Mouse (Mus musculus): ENCODE results near the gene Cfap43.

Cfap43 gene

DNA sequence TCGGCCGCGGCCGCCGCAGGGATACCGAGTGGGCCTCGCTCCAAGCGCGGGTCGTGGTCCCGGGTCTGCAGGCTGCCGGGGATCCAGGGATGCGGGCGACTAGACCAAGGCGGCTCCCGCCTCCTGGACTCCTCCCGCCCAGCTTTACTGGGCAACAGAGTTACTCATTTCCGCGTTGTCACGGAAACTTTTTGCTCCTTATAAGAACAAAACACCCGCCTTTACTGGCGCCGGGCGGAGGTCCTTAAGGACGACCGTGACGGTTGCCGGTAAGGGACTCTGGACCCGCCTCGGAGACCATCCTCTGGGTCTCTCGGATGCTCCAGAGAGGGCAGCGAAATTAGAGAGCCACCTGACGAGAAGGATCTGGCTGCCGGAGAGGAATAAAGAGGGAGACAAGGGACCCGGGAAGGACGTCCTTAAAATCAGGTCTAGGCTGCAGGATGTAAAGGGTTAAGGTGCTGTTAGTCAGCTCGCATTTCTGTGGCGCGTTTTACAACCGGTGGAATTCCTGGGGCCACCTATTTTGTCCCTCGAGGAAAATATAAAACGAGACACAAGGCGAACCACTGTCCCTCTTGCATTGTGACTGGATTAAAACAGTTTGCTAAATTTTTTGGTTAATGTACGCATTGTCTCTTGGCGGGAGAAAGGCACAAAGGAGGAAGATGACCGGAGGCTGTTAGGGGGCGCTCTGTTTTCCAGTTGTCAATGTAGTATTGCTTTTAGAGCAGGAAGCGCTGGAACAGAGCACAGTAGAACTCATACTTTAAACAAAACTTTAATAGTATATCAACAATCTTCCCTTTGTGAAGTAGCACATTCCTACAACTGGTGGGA, at the start of gene Cfap43, which contains the start of gene Itprip:
Gene Cfap43 (minus strand): TSS at position 162 of the 840 bp plus-strand sequence.
Gene Itprip (minus strand): TSS at position 174 of the 840 bp plus-strand sequence.
- DNase-seq, result peak; percentile 90

DNA sequence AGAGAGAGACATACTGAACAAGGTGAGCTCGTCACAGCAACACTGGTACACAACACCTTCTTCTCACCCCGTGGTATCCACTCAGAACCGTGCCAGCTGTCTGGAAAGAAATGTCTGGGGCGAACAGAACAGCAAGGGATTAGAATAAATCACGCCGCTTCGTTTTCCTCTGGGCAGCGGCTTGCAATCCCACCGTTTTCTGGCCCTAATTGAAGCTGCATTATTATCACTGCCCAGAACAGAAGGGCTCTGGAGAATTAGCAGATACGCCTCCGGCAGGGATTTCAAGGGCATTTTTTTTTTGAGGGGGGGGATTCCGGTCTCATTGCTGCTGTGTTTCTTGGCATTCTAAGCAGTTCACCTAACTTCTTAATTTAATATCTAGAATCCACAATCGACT, 39.1 kb upstream of the Cfap43 start:
- DNase-seq, result no peak

DNA sequence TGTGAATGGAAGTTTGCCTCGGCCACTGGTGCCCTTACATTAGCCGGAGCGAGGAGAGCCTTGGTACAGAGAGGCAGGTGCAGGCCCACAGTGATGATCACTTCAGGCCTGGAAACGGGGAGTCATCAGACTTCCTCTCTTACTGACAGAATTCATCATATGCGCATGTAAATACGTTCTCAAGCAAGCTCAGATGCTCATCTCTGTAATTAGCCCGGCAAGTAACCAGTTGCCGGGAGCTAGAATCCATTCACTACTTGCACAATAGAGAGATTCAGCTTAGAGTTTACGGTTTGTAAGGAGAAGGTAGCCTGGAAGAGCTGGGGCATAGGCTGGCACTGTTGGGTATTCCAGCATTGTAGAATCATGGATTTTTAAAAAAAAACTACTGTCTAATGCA, 34.1 kb upstream of the Cfap43 start:
- DNase-seq, result no peak

DNA sequence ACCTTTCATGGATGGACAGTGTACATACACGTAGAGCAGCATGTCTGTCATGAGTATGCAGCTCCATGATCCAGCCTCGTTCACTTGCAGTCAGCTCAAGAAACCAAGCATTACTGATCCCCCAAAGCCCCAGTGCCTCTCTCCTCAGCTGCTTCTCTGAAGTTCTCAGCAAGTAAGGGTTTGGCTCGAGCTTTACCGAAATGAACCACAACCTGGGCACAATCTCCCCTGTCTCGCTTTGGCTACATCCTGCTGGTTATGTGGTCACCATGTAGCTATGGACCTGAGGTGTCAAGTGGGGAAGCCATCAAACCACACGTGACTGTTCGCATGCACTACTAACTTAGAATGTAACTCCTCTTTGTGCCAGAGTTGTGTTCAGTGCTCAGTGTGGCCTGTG, 31.9 kb upstream of the Cfap43 start:
- no peak for DNase-seq

DNA sequence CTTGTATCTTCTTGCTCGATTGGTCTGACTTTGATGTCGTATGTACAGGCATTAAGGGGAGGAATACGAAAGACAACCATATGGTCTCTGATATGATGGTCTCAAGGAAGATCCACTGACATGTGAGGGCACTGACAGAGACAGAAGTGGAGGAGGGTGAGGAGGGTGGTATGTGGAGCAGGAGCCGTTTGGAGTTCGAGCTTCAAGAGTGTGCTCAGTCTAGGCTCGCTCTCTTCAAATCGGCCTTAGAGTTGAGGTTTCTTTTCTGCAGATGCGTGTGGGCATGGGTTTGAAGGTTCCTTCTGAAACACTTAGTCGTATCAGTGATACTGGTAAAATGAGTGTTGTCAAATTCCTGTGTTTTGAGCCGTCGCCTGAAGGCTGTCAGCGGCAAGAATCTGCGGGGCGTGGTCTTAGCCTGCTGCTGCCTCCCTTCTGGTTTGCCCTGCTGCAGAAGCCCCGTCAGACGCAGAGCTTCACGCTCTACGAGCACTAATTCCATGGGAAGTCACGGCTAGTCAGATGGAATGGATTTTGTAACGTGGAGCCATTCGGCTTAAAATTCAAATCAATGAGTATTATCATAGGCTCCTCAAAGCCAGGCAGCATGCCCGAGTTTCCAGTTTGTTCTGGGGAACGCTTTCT, 27.9 kb upstream of the Cfap43 start:
- DNase-seq, result no peak

DNA sequence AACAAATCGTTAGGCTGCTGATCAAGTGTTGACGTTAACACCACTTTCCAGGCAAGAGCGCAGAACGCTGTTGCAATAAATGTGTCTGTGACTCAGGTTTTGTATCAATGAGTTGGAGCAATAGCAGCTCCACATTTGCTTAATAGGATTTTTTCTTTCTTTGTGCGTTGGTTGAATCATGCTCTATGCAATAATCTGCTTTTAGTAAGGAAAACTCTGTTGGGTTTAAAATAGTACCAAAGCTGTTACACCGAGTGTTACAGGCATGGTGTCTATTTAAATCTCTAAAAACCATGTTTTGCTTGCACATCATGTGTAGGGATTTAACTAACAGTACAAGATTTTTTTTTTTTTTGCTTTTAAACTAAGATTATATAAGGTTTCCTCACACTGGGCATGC, 20.3 kb upstream of the Cfap43 start:
- DNase-seq, result no peak

DNA sequence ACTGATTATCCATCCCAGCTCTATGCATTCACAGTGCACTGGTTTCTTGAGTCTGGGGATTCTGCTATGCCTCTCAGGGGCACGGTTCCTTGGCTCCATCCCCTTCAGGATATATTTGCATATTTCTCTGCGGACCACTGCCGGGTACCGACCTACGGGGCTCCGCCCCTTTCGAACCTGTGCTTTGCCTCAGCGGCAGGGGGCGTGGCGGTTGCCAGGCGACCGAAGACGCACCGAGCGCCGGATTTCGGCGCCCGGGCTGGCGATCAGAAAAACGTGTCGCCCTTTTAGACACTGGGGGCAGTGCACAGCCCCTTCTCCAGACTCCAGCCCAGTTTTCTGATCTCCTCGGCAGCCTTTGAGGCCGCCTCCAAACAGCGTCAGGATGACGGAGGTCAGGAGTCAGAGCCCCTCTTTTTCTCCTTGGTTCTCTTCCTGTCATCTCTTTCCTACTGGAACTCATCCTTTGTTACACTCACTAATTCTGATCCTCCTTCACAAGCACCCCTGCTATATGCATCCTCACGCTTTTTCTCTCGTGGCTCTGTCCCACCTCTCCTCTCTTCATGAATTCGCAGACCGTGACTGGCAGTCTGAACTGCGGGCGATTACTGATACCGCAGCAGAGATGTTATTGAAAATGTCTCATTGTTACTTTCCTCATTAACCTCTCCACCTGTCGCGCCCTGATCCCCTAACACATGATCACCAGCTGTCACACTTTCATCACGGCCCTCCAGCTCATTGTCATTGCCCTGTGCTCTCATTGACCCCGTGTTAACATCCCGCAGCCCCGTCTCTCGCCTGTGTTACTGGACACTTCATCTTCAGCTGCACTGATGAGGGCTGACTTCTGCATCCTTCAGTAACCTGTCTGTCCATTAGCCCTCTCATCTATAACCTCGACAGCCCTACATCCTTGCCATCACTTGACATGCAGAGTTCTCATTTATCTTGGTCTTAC, 18.6 kb upstream of the Cfap43 start, which contains the start of gene Cfap58:
Gene Cfap58 (plus strand): TSS at position 233 of the 964 bp plus-strand sequence.
- peak; percentile 67 for DNase-seq

DNA sequence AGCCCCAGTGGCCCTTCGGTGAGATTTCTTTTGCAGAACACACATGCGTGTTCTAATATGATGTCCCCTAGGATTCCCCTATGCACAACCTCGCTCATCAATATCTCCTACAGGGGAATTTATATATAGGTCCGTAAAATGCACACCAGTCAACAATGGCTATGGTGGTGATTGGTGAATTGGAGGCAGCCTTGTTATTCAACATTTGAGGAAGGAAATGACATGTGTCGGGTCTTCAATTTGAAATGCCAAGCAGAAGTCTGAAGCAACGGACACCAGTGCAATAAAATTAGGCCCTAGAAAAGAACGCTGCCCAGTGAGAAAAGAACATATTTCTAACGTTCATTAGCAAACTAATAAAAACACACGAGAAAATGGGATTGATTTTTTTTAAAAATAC, 17.9 kb upstream of the Cfap43 start:
- no peak for DNase-seq

DNA sequence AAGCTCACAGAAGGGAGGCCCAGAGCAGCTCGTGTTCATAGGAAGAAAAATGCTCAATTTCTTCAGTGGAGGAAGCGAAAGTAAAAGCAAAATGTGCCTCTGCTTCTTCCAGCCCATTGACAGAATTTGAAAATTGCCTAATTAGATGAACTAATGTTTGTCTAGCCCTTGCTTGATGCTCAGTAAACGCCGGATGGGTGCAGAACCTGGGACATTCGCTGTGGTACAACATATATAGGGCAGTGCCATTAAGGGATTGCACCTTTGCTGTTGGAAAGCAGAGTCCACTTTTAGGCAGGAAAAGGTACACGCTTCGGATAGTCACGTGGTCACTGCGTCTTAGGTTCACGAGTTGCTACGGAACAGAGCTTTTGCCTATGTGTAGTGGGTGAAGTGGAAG, 17.4 kb upstream of the Cfap43 start:
- no peak for DNase-seq

DNA sequence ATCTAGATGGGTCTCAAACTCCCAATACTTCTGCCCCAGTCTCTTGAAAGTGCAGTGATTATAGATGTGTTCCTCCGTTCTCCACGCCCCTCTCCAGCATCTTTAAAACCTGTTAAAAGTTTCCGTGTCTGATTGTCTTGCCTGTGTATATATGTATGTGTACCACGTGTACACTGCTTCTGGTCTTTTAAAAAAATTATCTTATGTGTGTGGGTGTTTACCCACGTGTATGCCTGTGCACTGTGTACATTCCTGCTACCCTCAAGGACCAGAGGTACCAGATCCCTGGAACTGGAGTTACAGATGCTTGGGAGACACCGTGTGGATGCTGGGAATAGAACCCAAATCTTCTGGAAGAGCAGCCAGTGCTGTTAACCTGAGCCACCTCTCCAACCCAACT, 16.4 kb upstream of the Cfap43 start:
- DNase-seq, result no peak

DNA sequence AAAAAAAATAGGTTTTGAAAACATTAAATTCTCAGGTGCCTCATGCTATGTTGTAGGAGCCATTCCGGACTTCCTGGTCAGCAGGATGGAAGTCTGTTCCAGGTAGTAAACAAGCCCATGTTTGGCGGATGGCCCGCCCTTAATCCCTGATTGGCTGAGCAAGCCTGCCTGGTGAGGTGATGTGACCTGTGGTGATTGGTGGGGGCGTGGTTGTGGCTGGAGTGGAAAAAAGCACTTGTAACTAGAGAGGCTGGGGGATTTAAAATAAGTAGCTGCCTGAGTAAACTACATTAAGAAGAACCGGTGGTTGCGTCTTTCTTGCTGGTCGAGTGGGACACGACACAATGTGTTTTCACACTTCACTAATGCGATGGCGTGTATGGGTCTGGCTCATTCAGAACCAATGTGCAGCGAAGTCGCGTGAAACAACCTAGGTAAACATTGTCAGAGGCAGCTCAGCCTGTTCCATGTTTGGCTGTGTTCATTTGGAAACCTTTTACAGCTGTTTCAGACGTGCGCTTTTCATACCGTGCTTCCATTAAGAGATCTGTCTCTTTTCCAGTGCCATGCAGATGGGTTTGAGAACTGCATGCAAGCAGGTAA, 15.7 kb upstream of the Cfap43 start:
- DNase-seq, result no peak

DNA sequence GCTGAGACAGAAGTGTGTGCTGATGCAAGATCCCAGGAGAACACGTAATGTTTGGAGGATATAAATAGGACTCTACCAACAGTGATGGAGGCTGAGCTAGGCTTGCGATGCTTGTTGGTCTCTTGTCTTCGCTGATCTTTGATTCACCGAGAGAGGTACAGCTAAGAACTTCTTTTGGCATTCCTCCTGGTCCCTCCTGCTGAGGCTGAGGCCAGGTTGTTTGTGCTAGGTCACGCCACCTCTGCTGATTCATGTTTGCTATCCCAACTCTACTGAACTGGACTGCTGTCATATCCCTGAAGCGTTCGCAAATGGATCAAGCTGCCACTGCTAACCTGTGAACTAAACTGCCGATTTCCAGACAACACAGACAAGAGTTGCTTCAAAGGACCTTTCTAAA, 15.1 kb upstream of the Cfap43 start:
- DNase-seq, result no peak

DNA sequence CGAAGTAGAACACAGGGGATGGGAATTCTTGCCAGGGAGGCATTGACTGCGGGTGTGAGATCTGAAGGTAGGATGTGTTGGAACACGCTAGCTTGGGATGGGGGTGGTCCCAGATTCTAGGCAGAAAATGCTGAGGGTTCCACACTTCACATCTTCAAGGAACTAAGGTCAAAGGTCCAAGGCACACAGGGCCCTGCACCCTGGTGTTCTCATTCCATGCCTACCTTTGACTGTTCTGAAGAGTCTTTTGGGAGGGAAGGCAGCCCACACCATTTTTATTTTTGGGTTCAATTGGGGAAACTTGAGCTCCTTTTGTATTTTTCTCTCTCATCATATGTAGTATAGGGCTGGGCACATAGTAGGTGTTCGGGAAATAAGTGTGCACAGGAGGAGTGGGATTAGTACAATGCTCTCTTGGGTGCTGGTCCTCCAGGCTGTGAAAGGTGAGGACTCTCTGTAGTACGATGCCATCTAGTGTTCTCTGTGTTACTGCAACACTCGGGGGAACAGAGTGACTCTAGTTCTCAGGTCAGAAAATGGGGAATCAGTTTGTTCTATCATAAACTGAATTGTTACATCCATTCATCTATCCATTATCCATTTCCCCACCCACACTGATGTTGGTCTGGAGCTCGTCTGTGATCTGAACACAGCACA, 13.0 kb upstream of the Cfap43 start:
- DNase-seq, result peak; percentile 60

DNA sequence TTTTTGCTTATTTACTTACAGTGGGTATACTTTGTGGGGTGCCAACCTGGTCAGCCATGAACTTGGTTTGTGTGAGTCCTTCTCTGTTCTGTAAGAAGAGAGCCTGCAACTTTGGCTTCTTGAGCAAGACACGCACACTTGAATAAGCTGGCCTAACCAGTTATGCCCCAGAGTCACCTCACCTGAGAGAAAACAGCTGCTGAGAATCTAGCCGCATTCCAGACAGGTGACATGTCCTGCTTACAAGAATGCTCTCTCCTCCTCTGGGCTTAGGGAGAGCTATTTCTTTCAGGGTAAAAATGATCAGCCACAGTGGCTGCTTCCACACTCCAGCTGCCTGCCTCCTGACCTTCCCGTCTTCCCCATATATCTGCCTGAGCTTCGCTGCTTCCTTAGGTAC, 10.0 kb upstream of the Cfap43 start:
- no peak for DNase-seq

DNA sequence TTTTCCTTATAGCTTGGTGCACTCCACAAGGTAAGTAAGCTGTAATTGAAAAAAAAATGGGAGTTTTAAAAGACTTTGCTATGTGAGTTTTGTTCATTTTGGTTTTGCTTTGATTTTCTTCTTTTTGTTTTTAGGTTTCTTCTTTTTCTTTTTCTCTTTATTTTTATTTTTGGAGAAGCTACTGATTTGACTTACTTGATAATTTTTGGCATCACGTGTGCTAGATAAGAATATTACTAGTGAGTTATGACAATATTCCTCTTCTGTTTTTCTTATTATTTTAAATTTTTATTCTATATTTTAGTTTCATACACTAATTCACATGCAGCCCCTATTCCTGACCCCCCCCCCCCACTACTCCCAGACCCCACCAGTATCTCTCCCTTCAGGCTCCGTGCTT, 7.9 kb upstream of the Cfap43 start:
- no peak for DNase-seq

DNA sequence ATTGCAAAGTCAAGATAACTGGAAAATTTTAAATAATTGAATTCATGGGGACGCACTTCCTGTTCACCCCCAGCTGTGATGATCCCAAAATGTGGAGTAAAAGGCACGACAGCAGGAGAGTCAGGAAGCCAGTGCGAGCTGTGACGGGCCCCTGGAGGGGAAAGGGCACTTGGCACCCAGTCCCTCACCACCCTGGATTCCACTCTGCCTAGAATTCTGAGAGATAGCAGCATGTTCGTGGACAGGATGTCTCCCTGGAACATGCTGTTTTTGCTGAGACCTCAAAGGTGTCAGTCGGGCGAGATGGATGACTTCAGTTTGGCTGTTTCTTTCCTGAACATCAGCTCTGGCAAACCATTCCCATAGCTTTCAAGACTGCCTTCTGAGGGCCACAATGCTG, 6.7 kb upstream of the Cfap43 start:
- DNase-seq, result peak; percentile 67

DNA sequence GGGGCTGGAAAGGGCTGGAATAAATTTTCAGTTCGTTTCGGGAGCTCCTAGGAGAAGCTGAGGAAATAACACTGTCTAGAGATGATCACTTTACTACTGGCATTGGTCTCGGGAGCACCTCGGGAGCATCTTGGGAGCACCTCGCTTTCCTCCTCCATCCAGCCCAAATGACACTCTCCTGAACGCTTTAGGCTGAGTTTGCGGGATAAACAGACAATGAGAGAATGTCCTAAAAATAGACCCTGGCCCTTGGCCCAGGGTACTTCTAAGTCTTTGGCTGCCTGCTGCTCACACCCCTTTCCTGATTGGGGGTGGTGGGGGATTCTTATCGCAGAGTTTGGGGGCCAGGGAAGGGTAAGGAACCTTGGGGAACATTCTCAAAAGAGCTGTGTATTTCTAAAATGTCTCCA, 884 bp upstream of the Cfap43 start:
- peak; percentile 68 for DNase-seq

DNA sequence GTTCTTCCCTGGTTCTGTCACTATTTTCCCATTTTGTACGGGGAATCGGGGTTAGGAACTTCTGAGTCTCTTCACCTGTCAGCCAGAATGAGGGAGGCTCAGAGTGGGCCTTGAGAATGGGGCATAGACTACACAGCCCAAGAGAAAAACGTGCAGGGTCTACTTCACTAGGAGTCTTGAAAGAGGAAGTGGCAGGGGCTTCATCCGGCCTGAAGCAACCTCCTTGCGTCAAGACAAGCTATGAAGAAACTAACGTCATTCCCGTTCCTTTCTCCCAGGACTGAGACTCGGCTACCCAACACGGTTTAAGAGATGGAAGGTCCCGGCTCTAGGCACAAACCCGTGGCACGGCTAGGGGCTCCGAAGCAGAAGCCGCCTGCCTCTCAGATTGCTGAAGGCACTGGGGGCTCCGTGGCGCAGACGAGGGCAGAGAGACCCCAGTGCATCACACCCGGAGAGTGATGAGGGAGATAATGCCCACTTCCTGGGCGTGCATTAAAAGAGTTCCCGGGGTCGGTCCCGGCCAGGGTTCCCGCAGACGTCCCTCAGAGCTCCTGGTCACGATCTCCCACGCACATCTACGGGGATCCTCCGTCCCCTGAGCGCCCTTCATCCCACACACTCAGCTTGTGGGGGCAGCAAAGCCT, 509 bp downstream of the Cfap43 start:
- DNase-seq, result peak; percentile 37

DNA sequence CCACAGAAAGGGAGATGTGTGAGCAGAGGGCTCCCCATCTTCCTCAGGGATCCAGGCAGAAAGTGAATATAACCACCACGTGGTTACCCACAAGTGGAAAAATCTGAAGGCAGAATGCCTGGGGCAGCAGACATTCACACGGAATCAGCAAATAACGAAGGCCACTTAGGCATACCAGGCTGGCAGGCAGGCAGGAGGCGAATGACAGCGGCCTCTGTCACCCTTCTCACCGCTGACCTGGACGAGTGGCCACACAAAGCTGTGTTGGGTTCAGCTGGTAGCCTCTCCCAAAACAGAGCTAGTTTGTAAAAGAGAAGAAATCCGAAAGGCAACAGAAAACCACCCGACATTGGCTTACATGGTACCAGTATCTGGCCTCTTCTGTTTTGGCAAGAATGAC, 1.1 kb downstream of the Cfap43 start:
- no peak for DNase-seq

DNA sequence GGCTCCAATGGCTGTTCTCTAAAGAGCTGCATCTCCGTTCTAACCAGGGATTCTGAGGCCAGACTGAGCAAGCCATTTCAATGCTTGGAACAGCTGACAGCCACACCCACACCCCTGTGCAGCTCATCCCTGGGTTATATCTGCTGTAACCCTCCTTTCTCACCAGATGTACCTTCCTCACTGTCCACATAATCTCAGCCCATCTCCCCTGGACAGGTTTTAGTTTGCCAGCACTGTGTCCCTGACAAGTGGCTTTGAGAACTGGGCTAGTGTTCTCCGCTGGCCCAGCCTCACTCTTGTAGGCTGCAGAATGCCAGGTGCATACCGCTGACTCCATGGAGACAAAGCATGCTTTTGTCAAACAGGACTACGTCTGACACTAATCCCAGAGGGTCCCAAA, 1.7 kb downstream of the Cfap43 start:
- DNase-seq, result no peak

DNA sequence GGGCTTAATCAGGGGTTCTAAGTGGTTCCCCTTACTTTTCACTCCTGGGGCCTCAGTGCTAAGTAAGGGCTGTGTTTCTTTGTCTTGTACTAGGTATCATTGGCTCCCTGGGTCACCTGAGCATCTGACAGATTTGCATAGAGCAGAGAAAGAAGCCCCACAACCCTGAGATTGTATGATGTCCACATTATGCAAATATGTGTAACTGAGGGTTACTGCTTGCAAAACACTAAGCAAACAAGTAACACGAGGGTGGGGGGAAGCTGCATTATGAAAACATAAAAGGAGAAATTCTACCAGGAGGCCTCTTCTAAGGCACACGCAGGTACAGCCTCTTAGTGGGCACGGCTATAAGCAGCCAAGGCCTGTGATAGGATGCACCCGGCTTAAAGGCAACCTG, 3.8 kb downstream of the Cfap43 start:
- no peak for DNase-seq

DNA sequence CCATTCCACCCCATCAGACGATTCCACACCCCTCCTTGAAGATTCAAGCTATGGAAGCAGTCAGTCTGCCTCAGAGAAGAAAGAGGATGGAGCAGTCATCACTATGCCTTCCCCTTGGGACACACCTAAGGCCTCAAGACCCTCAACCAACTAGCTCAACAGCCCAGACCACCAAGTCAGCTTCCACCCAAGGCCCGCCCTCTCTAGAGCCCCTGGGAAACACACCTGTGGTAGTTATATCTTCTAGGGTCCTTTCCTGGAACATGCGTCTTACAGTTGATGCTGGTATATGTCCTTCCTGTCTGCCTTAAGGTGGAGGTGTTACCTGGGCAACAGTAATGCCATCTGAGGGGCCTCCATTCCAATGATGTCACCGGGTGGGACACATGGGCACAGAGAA, 4.9 kb downstream of the Cfap43 start:
- DNase-seq, result no peak

All from kidney, postnatal 14 days (tissue).